Mouse (Mus musculus): ENCODE data around the gene Rffl. TPM values are rescaled to one million over a fixed set of nuclear protein-coding genes. Genes with fewer than 3 reads are reported as not detected.

Gene Rffl
- polyA plus RNA-seq, 1 experiment from 2014 or later: 13.6 TPM

GRCm38 (mm10) chr11:82904952-82905351 is 33.9 kb upstream of the Rffl start:
- H3K27ac ChIP-seq (ENCODE audit: low read length): no peak overlapping the region
- no peaks in the 10 kb centered on the region for H3K27me3 ChIP-seq (replicated peaks; ENCODE audit: control insufficient read depth, insufficient read depth, low read length)
- H3K4me2 ChIP-seq (ENCODE audit: low read depth, low read length): no peak overlapping the region
- H3K36me3 ChIP-seq (ENCODE audit: control insufficient read depth, insufficient read depth, low read length): peaks cover 20% of the 10 kb centered on the region
- H3K4me3 ChIP-seq (ENCODE audit: low read length): no peak overlapping the region
- H3K9me3 ChIP-seq (ENCODE audit: control insufficient read depth, low read length): no peaks in the 10 kb centered on the region
- 52% methylated on average over 8 of the region's 8 CpGs for WGBS
- H3K9ac ChIP-seq (ENCODE audit: low read depth, low read length): no peak overlapping the region
- H3K4me1 ChIP-seq (ENCODE audit: control insufficient read depth, insufficient read depth, low read length): peaks cover 4% of the 10 kb centered on the region
- no peak for ATAC-seq

DNA sequence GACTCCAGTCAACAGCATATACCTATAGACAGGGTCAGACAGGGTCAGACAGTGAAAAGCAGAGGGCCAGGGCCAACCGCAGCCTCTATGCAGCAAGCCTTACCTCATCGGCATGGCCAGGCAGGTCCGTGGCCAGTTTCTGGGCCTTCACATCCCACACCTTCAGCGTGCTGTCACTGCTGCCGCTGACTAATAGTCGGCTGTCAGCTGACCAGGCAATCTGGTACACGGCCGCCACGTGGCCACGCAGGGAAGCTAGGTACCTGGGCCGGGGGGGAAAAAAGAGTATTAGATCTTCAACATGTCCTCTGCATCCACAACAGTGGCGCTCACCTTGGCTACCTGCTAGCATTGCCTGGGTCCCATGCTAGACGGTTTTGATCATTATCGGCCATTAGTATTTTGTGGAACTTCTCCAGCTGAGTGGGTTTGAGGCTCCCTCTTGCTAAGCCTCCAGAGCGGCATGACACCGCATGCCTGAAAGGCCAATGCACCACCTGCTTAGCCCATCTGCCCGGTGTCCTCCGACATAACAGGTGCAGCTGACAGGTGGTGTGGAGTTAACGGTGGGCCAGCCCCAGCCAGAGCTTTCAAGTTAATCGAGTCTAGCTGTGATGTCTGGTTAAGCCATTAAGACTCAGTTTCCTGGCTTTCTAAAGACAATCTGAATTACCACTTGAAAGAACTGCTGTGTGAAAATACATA is 30.7 kb upstream of the Rffl start:
- Histone ChIP-seq H3K9me3 (ENCODE audit: control insufficient read depth, low read length) (no peaks in the 10 kb centered on the region), H3K9ac (ENCODE audit: low read depth, low read length) (no peak overlapping the region), H3K36me3 (ENCODE audit: control insufficient read depth, insufficient read depth, low read length) (peaks cover 23% of the 10 kb centered on the region), H3K4me3 (ENCODE audit: low read length) (no peak overlapping the region), H3K27ac (ENCODE audit: low read length) (no peak overlapping the region), H3K4me2 (ENCODE audit: low read depth, low read length) (no peak overlapping the region), H3K27me3 (replicated peaks; ENCODE audit: control insufficient read depth, insufficient read depth, low read length) (no peaks in the 10 kb centered on the region), H3K4me1 (ENCODE audit: control insufficient read depth, insufficient read depth, low read length) (no peaks in the 10 kb centered on the region)
- ATAC-seq: no peak
- 91% methylated on average over 20 of the region's 20 CpGs for WGBS

GRCm38 (mm10) chr11:82899720-82900119 is 28.7 kb upstream of the Rffl start:
- no peak for ATAC-seq
- Histone ChIP-seq H3K4me2 (ENCODE audit: low read depth, low read length) (no peak overlapping the region), H3K4me1 (ENCODE audit: control insufficient read depth, insufficient read depth, low read length) (no peaks in the 10 kb centered on the region), H3K36me3 (ENCODE audit: control insufficient read depth, insufficient read depth, low read length) (peaks cover 23% of the 10 kb centered on the region), H3K9ac (ENCODE audit: low read depth, low read length) (no peak overlapping the region), H3K27ac (ENCODE audit: low read length) (no peak overlapping the region), H3K9me3 (ENCODE audit: control insufficient read depth, low read length) (no peaks in the 10 kb centered on the region), H3K4me3 (ENCODE audit: low read length) (no peak overlapping the region), H3K27me3 (replicated peaks; ENCODE audit: control insufficient read depth, insufficient read depth, low read length) (no peaks in the 10 kb centered on the region)
- 91% methylated on average over 5 of the region's 5 CpGs for WGBS

GRCm38 (mm10) chr11:82897478-82897877 is 26.5 kb upstream of the Rffl start:
- no peak overlapping the region for H3K9ac ChIP-seq (ENCODE audit: low read depth, low read length)
- peaks cover 11% of the 10 kb centered on the region; the same call in 1 of the 2 replicates for H3K36me3 ChIP-seq (ENCODE audit: control insufficient read depth, insufficient read depth, low read length)
- no peak overlapping the region for H3K27ac ChIP-seq (ENCODE audit: low read length)
- no peaks in the 10 kb centered on the region for H3K4me1 ChIP-seq (ENCODE audit: control insufficient read depth, insufficient read depth, low read length)
- no peak overlapping the region for H3K4me2 ChIP-seq (ENCODE audit: low read depth, low read length)
- no peak for ATAC-seq
- WGBS: 84% methylated on average over 10 of the region's 10 CpGs
- no peaks in the 10 kb centered on the region for H3K27me3 ChIP-seq (replicated peaks; ENCODE audit: control insufficient read depth, insufficient read depth, low read length)
- H3K4me3 ChIP-seq (ENCODE audit: low read length): no peak overlapping the region
- no peaks in the 10 kb centered on the region for H3K9me3 ChIP-seq (ENCODE audit: control insufficient read depth, low read length)

DNA sequence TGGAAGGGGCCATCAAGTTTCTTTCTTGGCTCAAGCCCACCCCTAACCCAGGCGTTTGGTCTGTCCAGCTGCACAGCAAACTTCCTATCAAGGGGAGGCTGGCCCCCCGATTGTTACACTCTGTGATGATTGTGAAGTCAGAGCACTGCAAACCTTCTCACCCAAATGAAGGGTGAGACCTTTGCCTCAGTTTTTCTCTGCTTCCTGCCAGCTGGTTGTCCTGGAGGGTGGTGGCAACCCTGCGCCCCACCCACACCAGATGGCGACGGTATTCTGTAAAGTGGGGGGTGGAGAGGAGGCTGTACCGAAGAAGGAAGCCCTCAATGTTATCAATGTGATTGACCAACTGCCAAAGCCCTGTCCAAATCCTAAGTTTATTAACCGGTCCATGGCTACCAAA is 20.9 kb upstream of the Rffl start, which contains the start of gene Fndc8:
Gene Fndc8, plus strand, starts transcription at position 189 of the 400 bp plus-strand sequence.
- H3K36me3 ChIP-seq (ENCODE audit: control insufficient read depth, insufficient read depth, low read length): no peaks in the 10 kb centered on the region
- H3K27ac ChIP-seq (ENCODE audit: low read length): no peak within 1 kb of the TSS
- peaks cover 14% of the 10 kb centered on the region; the same call in 1 of the 2 replicates for H3K4me1 ChIP-seq (ENCODE audit: control insufficient read depth, insufficient read depth, low read length)
- no peak within 1 kb of the TSS for H3K4me3 ChIP-seq (ENCODE audit: low read length)
- H3K9me3 ChIP-seq (ENCODE audit: control insufficient read depth, low read length): no peaks in the 10 kb centered on the region
- H3K9ac ChIP-seq (ENCODE audit: low read depth, low read length): no peak within 1 kb of the TSS
- ATAC-seq: no peak
- H3K27me3 ChIP-seq (replicated peaks; ENCODE audit: control insufficient read depth, insufficient read depth, low read length): peaks cover 5% of the 10 kb centered on the region; the same call in 1 of the 2 replicates
- WGBS: 56% methylated on average over 7 of the region's 7 CpGs
- no peak within 1 kb of the TSS for H3K4me2 ChIP-seq (ENCODE audit: low read depth, low read length)

DNA sequence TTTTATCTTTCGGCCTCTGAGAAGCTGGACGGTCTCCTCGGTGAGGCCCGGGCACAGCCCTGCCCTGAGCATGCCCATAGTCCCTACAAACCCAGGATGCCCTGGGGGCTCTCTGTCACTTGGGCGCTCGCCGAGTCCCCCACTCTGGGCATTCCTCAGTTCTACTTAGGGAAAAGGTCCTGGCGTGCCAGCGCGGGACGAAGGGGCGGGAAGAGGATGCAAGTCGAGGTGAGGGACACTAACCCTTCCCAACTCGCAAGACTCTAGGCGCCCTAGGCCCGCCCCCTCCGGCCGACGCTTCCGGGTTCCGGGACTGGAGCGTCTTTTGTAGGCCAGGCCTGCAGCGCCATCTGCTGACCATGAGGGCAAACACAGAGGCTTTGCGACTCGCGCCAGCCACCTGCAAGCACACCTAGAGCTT is 19.3 kb upstream of the Rffl start, which contains the start of gene Rad51d:
Gene Rad51d, minus strand, starts transcription at position 273 of the 421 bp plus-strand sequence.
- Histone ChIP-seq H3K27ac (ENCODE audit: low read length) (peak within 1 kb of the TSS; percentile 64), H3K27me3 (replicated peaks; ENCODE audit: control insufficient read depth, insufficient read depth, low read length) (peaks cover 5% of the 10 kb centered on the region; the same call in 1 of the 2 replicates), H3K9me3 (ENCODE audit: control insufficient read depth, low read length) (no peaks in the 10 kb centered on the region), H3K4me1 (ENCODE audit: control insufficient read depth, insufficient read depth, low read length) (peaks cover 14% of the 10 kb centered on the region; the same call in 1 of the 2 replicates), H3K9ac (ENCODE audit: low read depth, low read length) (peak within 1 kb of the TSS; percentile 86), H3K36me3 (ENCODE audit: control insufficient read depth, insufficient read depth, low read length) (no peaks in the 10 kb centered on the region), H3K4me2 (ENCODE audit: low read depth, low read length) (peak within 1 kb of the TSS; percentile 89), H3K4me3 (ENCODE audit: low read length) (peak within 1 kb of the TSS; percentile 67)
- WGBS: under 1% methylated on average over 26 of the region's 26 CpGs
- ATAC-seq: peak; percentile 96

DNA sequence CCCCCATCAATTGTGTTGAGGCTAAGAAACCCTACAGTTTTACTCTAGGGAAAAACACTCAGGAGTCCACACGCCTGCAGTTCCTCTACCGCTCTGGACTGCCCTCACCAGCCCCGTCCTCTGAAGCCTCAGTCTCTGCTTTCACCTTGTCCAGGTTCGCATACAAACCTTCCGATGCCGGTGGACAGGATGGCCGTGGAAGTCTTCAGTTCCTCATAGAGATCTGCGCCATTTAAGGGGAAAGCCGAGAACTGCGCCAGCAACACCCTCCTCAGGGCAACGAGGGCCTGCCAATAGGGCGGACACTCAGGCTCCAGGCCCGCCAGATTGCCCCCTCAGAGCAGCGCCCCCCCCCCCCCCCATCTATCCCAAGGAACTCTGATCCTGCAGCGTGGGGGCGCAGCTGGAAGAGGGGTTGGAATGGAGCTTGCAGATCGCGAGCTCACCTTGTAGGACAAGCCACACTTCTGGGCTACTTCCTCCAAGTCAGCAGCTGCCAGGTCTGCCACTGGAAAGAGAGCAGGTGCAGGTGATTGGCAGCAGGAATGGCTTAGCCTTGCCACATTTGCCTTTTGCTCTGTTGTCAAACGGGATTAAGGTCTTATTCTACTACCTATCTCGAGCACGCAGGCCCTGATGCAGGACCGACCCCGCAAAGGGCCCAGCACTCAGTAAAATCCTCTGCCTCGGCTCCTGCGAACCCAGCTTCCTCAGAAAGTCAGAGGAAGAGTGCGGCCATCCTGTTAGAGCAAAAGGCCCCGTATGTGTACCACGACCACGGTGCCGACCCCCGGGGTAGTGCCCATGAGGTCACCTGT is 18.7 kb upstream of the Rffl start:
- 6% methylated on average over 30 of the region's 31 CpGs for WGBS

DNA sequence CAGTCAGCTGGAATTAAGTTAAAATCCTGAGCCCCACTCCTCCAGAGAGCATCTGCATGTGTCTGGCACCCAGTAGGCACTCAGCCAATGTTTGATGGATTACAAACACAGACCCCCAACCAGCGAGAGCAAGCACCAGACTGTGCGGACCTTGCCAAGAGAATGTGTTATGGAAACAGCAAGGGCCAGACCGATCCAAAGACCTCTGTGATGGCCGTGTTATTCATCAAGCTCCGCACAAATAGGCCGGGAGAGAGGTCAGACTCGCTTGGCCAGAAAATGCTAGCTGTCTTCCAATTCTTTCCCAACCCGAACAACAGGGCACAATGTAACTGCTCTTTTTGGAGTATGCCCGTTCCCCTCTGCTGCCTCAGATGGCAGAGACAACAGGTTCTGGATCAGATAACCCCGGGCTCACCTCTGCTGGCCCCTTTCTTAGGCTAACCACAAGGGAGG is 17.5 kb upstream of the Rffl start:
- no peak overlapping the region for H3K27ac ChIP-seq (ENCODE audit: low read length)
- 39% methylated on average over 10 of the region's 10 CpGs for WGBS
- peaks cover 14% of the 10 kb centered on the region; the same call in 1 of the 2 replicates for H3K4me1 ChIP-seq (ENCODE audit: control insufficient read depth, insufficient read depth, low read length)
- no peaks in the 10 kb centered on the region for H3K36me3 ChIP-seq (ENCODE audit: control insufficient read depth, insufficient read depth, low read length)
- H3K9me3 ChIP-seq (ENCODE audit: control insufficient read depth, low read length): no peaks in the 10 kb centered on the region
- no peak overlapping the region for H3K9ac ChIP-seq (ENCODE audit: low read depth, low read length)
- H3K27me3 ChIP-seq (replicated peaks; ENCODE audit: control insufficient read depth, insufficient read depth, low read length): peaks cover 5% of the 10 kb centered on the region; the same call in 1 of the 2 replicates
- no peak for ATAC-seq
- H3K4me2 ChIP-seq (ENCODE audit: low read depth, low read length): peak overlapping the region; percentile 89
- peak overlapping the region; percentile 67; the same call in 1 of the 2 replicates for H3K4me3 ChIP-seq (ENCODE audit: low read length)

More for the DNA sequence above, 18.7 kb upstream of the Rffl start:
- H3K4me3 ChIP-seq (ENCODE audit: low read length): peak overlapping the region; percentile 67
- peak overlapping the region; percentile 89 for H3K4me2 ChIP-seq (ENCODE audit: low read depth, low read length)
- H3K9ac ChIP-seq (ENCODE audit: low read depth, low read length): peak overlapping the region; percentile 86
- peak overlapping the region; percentile 64 for H3K27ac ChIP-seq (ENCODE audit: low read length)
- peaks cover 5% of the 10 kb centered on the region; the same call in 1 of the 2 replicates for H3K27me3 ChIP-seq (replicated peaks; ENCODE audit: control insufficient read depth, insufficient read depth, low read length)
- peaks cover 14% of the 10 kb centered on the region; the same call in 1 of the 2 replicates for H3K4me1 ChIP-seq (ENCODE audit: control insufficient read depth, insufficient read depth, low read length)
- no peaks in the 10 kb centered on the region for H3K36me3 ChIP-seq (ENCODE audit: control insufficient read depth, insufficient read depth, low read length)
- ATAC-seq: peak; percentile 67
- no peaks in the 10 kb centered on the region for H3K9me3 ChIP-seq (ENCODE audit: control insufficient read depth, low read length)

DNA sequence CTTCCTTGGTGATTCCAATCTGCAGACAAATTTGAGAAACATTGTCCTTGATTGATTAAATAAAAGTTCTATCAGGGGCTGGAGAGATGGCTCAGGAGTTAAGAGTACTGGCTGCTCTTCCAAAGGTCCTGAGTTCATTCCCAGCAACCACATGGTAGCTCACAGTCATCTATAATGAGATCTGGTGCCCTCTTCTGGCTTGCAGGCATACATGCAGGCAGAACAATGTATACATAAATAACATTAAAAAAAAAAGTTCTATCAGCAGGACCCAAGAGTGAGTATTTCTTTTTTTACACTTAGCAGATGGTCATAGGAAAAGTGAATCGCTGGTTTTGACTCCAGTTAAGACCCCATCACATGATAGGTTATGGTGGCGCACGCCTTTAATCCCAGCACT is 15.5 kb upstream of the Rffl start:
- Histone ChIP-seq H3K9ac (ENCODE audit: low read depth, low read length) (no peak overlapping the region), H3K36me3 (ENCODE audit: control insufficient read depth, insufficient read depth, low read length) (no peaks in the 10 kb centered on the region), H3K27ac (ENCODE audit: low read length) (no peak overlapping the region), H3K4me1 (ENCODE audit: control insufficient read depth, insufficient read depth, low read length) (peaks cover 14% of the 10 kb centered on the region; the same call in 1 of the 2 replicates), H3K27me3 (replicated peaks; ENCODE audit: control insufficient read depth, insufficient read depth, low read length) (peaks cover 2% of the 10 kb centered on the region; the same call in 1 of the 2 replicates), H3K4me2 (ENCODE audit: low read depth, low read length) (no peak overlapping the region), H3K4me3 (ENCODE audit: low read length) (no peak overlapping the region), H3K9me3 (ENCODE audit: control insufficient read depth, low read length) (no peaks in the 10 kb centered on the region)
- 90% methylated on average over 3 of the region's 3 CpGs for WGBS
- no peak for ATAC-seq

All from intestine, embryonic 16.5 days (tissue).